Mouse (Mus musculus) heart, embryonic 12.5 days (tissue): Measurements from ENCODE around the gene Gse1. TPM values are rescaled to one million over a fixed set of nuclear protein-coding genes. Genes with fewer than 3 reads are reported as not detected.

ENCODE experiments used
- ATAC-seq: fragments of 200-750 bp; cut with Nextera tagmentation; 2 replicates; pipeline ENCODE4 v1.8.0; 2017; ENCODE audit warnings: moderate TSS enrichment, moderate library complexity; ENCODE audit not compliant: insufficient number of reproducible peaks, low FRiP score
- H3K27ac ChIP-seq: fragments of 300-500 bp; sonication (generic); 2 replicates; pipeline ENCODE4 v1.5.1; 2016; ENCODE audit warnings: mild to moderate bottlenecking, moderate library complexity; ENCODE audit not compliant: poor library complexity, severe bottlenecking
- H3K27me3 ChIP-seq: fragments of 300-500 bp; sonication (generic); replicated peaks from 2 replicates; pipeline ENCODE4 v1.6.1; 2016; ENCODE audit warnings: mild to moderate bottlenecking, moderate library complexity
- H3K36me3 ChIP-seq: fragments of 300-500 bp; sonication (generic); 2 replicates; pipeline ENCODE4 v1.6.1; 2016; ENCODE audit warnings: mild to moderate bottlenecking, moderate library complexity
- H3K4me1 ChIP-seq: fragments of 300-500 bp; sonication (generic); replicated peaks from 2 replicates; pipeline ENCODE4 v1.6.1; 2016; ENCODE audit warnings: mild to moderate bottlenecking
- H3K4me2 ChIP-seq: fragments of 300-500 bp; sonication (generic); 2 replicates; pipeline ENCODE4 v1.6.1; 2016; ENCODE audit warnings: mild to moderate bottlenecking, moderate library complexity
- H3K4me3 ChIP-seq: fragments of 300-500 bp; sonication (generic); 2 replicates; pipeline ENCODE4 v1.5.1; 2016; ENCODE audit warnings: mild to moderate bottlenecking
- H3K9ac ChIP-seq: fragments of 300-500 bp; sonication (generic); 2 replicates; pipeline ENCODE4 v1.6.1; 2016; ENCODE audit warnings: mild to moderate bottlenecking, moderate library complexity
- H3K9me3 ChIP-seq: fragments of 300-500 bp; sonication (generic); replicated peaks from 2 replicates; pipeline ENCODE4 v1.6.1; 2016; ENCODE audit warnings: mild to moderate bottlenecking, moderate library complexity
- WGBS: fragments of 180-500 bp; shearing (Covaris S2); methylation state at CpG from one replicate; pipeline ENCODE4 v1.1.7; 2016; 5-methylcytosine and 5-hydroxymethylcytosine counted together
- polyA plus RNA-seq: library from polyadenylated mRNA; unstranded; fragments of >200 nt; fragmentation: Nextera tagmentation; extraction: Ambion mirVana; gene quantifications from 2 replicates; pipeline ENCODE4 v1.2.1, GENCODE M21; 2016

Gene Gse1
- polyA plus RNA-seq, 1 experiment from 2014 or later, result 14.0 TPM

GRCm38 (mm10) chr8:120300601-120301141 lies 72.4 kb downstream of the Gse1 start:
- H3K9me3 ChIP-seq, result no peaks in the 10 kb centered on the region
- peak overlapping the region; percentile 41; the same call in 1 of the 2 replicates for H3K27ac ChIP-seq
- 3% methylated on average over 13 of the region's 13 CpGs for WGBS
- peaks cover 46% of the 10 kb centered on the region for H3K4me1 ChIP-seq
- peak overlapping the region; percentile 60 for H3K9ac ChIP-seq
- H3K36me3 ChIP-seq, result no peaks in the 10 kb centered on the region
- H3K27me3 ChIP-seq, result no peaks in the 10 kb centered on the region
- 0 out of 2 replicates have a peak overlapping the region, but pooled peaks have one; percentile 1 for H3K4me3 ChIP-seq
- H3K4me2 ChIP-seq, result peak overlapping the region; percentile 53
- ATAC-seq, result peak; percentile 70

- WGBS, result 76% methylated on average over 11 of the region's 11 CpGs
- H3K27me3 ChIP-seq, result peaks cover 6% of the 10 kb centered on the region; the same call in 1 of the 2 replicates
- ATAC-seq, result no peak
- no peaks in the 10 kb centered on the region for H3K36me3 ChIP-seq
- no peak overlapping the region for H3K9ac ChIP-seq
- no peak overlapping the region for H3K4me3 ChIP-seq
- H3K4me2 ChIP-seq, result no peak overlapping the region
- H3K4me1 ChIP-seq, result peaks cover 43% of the 10 kb centered on the region
- no peaks in the 10 kb centered on the region for H3K9me3 ChIP-seq
- H3K27ac ChIP-seq, result no peak overlapping the region
Measured at GRCm38 (mm10) chr8:120302941-120303675, 74.9 kb downstream of the Gse1 start.

- no peak overlapping the region for H3K4me3 ChIP-seq
Measured at GRCm38 (mm10) chr8:120304097-120304496, 75.8 kb downstream of the Gse1 start.

GRCm38 (mm10) chr8:120305800-120306385 lies 77.6 kb downstream of the Gse1 start:
- 72% methylated on average over 10 of the region's 10 CpGs for WGBS
- no peaks in the 10 kb centered on the region for H3K36me3 ChIP-seq
- no peak overlapping the region for H3K4me2 ChIP-seq
- H3K9ac ChIP-seq, result no peak overlapping the region
- H3K27me3 ChIP-seq, result peaks cover 24% of the 10 kb centered on the region
- no peaks in the 10 kb centered on the region for H3K9me3 ChIP-seq
- ATAC-seq, result no peak
- no peak overlapping the region for H3K27ac ChIP-seq
- peaks cover 41% of the 10 kb centered on the region for H3K4me1 ChIP-seq
- no peak overlapping the region for H3K4me3 ChIP-seq

More at GRCm38 (mm10) chr8:120304097-120304496, 75.8 kb downstream of the Gse1 start:
- Histone ChIP-seq H3K9me3 (no peaks in the 10 kb centered on the region), H3K4me2 (no peak overlapping the region), H3K36me3 (no peaks in the 10 kb centered on the region), H3K9ac (0 out of 2 replicates have a peak overlapping the region, but pooled peaks have one; percentile 5), H3K27ac (no peak overlapping the region), H3K27me3 (peaks cover 14% of the 10 kb centered on the region), H3K4me1 (peaks cover 40% of the 10 kb centered on the region)
- ATAC-seq, result no peak
- WGBS, result 65% methylated on average over 9 of the region's 9 CpGs

GRCm38 (mm10) chr8:120307103-120307502 lies 78.8 kb downstream of the Gse1 start:
- 9% methylated on average over 16 of the region's 16 CpGs for WGBS

GRCm38 (mm10) chr8:120307528-120307927 lies 79.3 kb downstream of the Gse1 start:
- Histone ChIP-seq H3K27me3 (peaks cover 29% of the 10 kb centered on the region), H3K36me3 (no peaks in the 10 kb centered on the region), H3K27ac (no peak overlapping the region), H3K9me3 (no peaks in the 10 kb centered on the region), H3K9ac (no peak overlapping the region), H3K4me2 (peak overlapping the region; percentile 44), H3K4me1 (peaks cover 36% of the 10 kb centered on the region), H3K4me3 (no peak overlapping the region)
- 42% methylated on average over 11 of the region's 11 CpGs for WGBS
- no peak for ATAC-seq

More at GRCm38 (mm10) chr8:120307103-120307502, 78.8 kb downstream of the Gse1 start:
- H3K9me3 ChIP-seq, result no peaks in the 10 kb centered on the region
- H3K27ac ChIP-seq, result no peak overlapping the region
- peak overlapping the region; percentile 44 for H3K4me2 ChIP-seq
- H3K36me3 ChIP-seq, result no peaks in the 10 kb centered on the region
- no peak overlapping the region for H3K9ac ChIP-seq
- ATAC-seq, result no peak
- H3K4me3 ChIP-seq, result peak overlapping the region; percentile 9; the same call in 1 of the 2 replicates
- H3K27me3 ChIP-seq, result peaks cover 29% of the 10 kb centered on the region
- peaks cover 36% of the 10 kb centered on the region for H3K4me1 ChIP-seq

GRCm38 (mm10) chr8:120308131-120308530 lies 79.9 kb downstream of the Gse1 start:
- no peaks in the 10 kb centered on the region for H3K36me3 ChIP-seq
- no peak overlapping the region for H3K4me2 ChIP-seq
- 30% methylated on average over 8 of the region's 8 CpGs for WGBS
- ATAC-seq, result no peak
- no peak overlapping the region for H3K27ac ChIP-seq
- no peak overlapping the region for H3K4me3 ChIP-seq
- H3K4me1 ChIP-seq, result peaks cover 36% of the 10 kb centered on the region
- peak overlapping the region; percentile 24; the same call in 1 of the 2 replicates for H3K9ac ChIP-seq
- peaks cover 29% of the 10 kb centered on the region for H3K27me3 ChIP-seq
- no peaks in the 10 kb centered on the region for H3K9me3 ChIP-seq

GRCm38 (mm10) chr8:120308553-120308952 lies 80.3 kb downstream of the Gse1 start:
- Histone ChIP-seq H3K27ac (no peak overlapping the region), H3K9me3 (no peaks in the 10 kb centered on the region), H3K4me1 (peaks cover 36% of the 10 kb centered on the region), H3K4me3 (no peak overlapping the region), H3K9ac (peak overlapping the region; percentile 24; the same call in 1 of the 2 replicates), H3K27me3 (peaks cover 29% of the 10 kb centered on the region), H3K36me3 (no peaks in the 10 kb centered on the region), H3K4me2 (no peak overlapping the region)
- ATAC-seq, result no peak
- WGBS, result 62% methylated on average over 9 of the region's 9 CpGs

GRCm38 (mm10) chr8:120309326-120309725 lies 81.1 kb downstream of the Gse1 start:
- H3K27me3 ChIP-seq, result peaks cover 29% of the 10 kb centered on the region
- H3K9ac ChIP-seq, result 0 out of 2 replicates have a peak overlapping the region, but pooled peaks have one; percentile 4
- no peak for ATAC-seq
- no peak overlapping the region for H3K4me3 ChIP-seq
- H3K4me1 ChIP-seq, result peaks cover 36% of the 10 kb centered on the region
- no peaks in the 10 kb centered on the region for H3K36me3 ChIP-seq
- H3K4me2 ChIP-seq, result no peak overlapping the region
- 81% methylated on average over 18 of the region's 18 CpGs for WGBS
- H3K9me3 ChIP-seq, result no peaks in the 10 kb centered on the region
- H3K27ac ChIP-seq, result no peak overlapping the region

GRCm38 (mm10) chr8:120310063-120310462 lies 81.8 kb downstream of the Gse1 start:
- Histone ChIP-seq H3K27me3 (peaks cover 29% of the 10 kb centered on the region), H3K4me1 (peaks cover 36% of the 10 kb centered on the region), H3K27ac (no peak overlapping the region), H3K4me2 (no peak overlapping the region), H3K9ac (no peak overlapping the region), H3K9me3 (no peaks in the 10 kb centered on the region), H3K36me3 (no peaks in the 10 kb centered on the region), H3K4me3 (no peak overlapping the region)
- ATAC-seq, result no peak
- 57% methylated on average over 5 of the region's 5 CpGs for WGBS

GRCm38 (mm10) chr8:120312452-120312851 lies 84.2 kb downstream of the Gse1 start:
- no peaks in the 10 kb centered on the region for H3K36me3 ChIP-seq
- H3K27ac ChIP-seq, result no peak overlapping the region
- no peak overlapping the region for H3K9ac ChIP-seq
- 76% methylated on average over 4 of the region's 4 CpGs for WGBS
- no peak for ATAC-seq
- H3K9me3 ChIP-seq, result no peaks in the 10 kb centered on the region
- H3K4me3 ChIP-seq, result no peak overlapping the region
- H3K4me2 ChIP-seq, result no peak overlapping the region
- H3K4me1 ChIP-seq, result peaks cover 23% of the 10 kb centered on the region
- H3K27me3 ChIP-seq, result peaks cover 22% of the 10 kb centered on the region
